Mouse (Mus musculus) E14TG2a.4 (cell line): ENCODE results near the gene Gm21209.
"Not testable (repeated sequence)": the region's sequence is repeated elsewhere in the genome, so short reads cannot be mapped to it uniquely, and the experiment has no call there.

ENCODE experiments used
- H3K27me3 ChIP-seq: 2 replicates; pipeline ENCODE4 v1.6.1; 2014; ENCODE audit warnings: low read length, control low read depth; ENCODE audit not compliant: insufficient read depth
- H3K36me3 ChIP-seq: 2 replicates; pipeline ENCODE4 v1.6.1; 2014; ENCODE audit warnings: low read length, control low read depth; ENCODE audit not compliant: insufficient read depth
- H3K4me1 ChIP-seq: replicated peaks from 2 replicates; pipeline ENCODE4 v1.6.1; 2014; ENCODE audit warnings: low read depth, low read length, control low read depth
- H3K4me3 ChIP-seq: replicated peaks from 2 replicates; pipeline ENCODE4 v1.5.1; 2014; ENCODE audit warnings: mild to moderate bottlenecking, low read length
- H3K9me3 ChIP-seq: 2 replicates; pipeline ENCODE4 v1.6.1; 2014; ENCODE audit warnings: low read length, control low read depth

Gene Gm21209

GRCm38 (mm10) chrY:49570856-49571255 lies at the start of gene Gm21209:
TSS of gene Gm21209 (plus strand) at chrY:49571156.
- not testable (repeated sequence) for H3K4me3 ChIP-seq, H3K9me3 ChIP-seq, H3K27me3 ChIP-seq, H3K4me1 ChIP-seq, H3K36me3 ChIP-seq
